Mouse (Mus musculus) mesoderm, embryonic 11.5 days (tissue): ENCODE measurements at regions not wholly inside any gene's neighbourhood (a gene's known extent, or its start where the extent isn't known, plus 50 kb on each side); places are given as distances from the start of the nearest gene placed in this dataset.

Experiments
- DNase-seq: peaks from one replicate; pipeline ENCODE4 v3.0.0-alpha.2; 2012; ENCODE audit warnings: low read depth, low spot score

DNA sequence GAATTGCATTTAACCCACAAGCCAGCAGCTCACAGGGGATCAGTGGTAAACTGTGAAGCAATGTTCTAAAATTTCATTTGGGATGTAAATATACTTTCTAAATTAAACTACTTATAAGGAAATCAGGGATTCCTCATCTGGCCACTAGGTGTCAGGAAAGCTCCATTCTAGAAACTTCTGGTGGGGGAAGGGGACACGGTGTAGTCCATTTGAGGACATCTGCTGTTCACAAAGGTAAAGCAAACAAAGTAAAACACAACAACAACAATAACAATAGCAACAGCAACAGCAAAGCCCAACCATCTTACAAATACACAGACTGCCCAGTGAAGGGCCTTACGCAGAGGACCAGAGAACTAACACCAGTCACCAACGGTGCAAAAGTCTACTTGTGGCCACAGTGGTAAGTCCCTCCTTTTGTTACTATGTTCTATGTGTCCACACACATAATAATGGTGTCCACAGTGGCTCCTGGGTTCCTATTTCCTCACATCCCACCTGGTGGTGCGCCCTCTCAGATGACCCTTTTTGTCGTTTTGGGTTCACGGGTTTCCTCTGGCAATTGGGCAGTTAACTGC, 105.9 kb upstream of the Fam241a start:
- peak; percentile 54 for DNase-seq

DNA sequence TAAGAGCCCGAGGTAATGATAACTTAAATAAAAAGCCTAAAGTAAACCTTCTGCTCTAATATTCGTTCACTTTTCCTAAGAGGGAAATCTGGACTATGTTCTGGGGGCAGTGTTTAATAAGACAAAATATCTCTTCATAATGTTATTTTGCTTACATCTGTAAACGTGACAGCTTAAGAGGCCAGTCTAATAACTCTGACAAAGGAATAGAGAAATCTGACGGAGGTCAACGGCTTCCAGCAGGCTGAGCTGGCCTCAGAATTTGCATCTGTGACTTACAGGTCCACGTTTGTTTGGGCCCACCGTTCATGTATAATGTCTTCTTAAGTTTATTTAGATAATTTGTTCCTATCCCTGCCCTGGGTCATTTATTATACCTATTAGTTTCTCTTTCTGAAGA, 99.6 kb upstream of the Fam241a start:
- DNase-seq, result no peak

DNA sequence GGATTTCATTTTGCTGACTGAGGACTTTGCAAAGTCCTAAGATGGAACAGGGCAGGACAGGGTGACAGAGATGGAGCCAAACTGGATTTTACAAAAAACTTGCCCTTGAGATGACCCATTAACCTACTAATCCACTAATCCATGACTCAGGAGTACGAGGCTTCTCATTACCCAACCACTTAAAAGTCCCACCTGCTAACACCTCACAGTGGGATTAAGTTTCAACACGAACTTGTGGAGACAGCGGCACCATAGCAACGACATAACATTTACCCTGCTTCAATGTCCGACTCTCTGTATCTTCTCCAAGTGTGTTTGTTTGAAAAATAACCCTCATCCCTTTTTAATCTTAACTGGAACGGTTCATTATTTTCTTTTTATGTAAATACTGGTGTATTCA, 91.5 kb upstream of the Fam241a start:
- DNase-seq, result no peak

DNA sequence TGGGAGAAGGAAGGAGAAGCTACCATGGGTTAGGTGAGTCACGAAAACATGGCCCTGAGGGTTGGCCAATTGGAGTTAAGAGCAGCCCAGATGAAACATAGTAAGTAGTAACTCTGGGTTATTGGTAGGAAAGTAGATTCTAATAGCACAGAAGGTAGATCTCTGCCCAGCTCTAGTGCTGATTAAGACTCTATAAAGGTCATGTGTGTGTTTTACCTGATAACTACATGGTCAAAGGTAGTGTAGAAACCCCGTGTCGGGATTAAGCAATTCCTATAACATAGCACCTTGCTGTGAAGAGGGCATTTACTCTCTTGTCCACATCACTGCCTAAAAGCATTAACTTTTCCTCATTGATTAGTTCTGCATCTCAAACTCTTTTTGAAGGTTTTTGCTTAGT, 89.0 kb upstream of the Fam241a start:
- DNase-seq, result no peak

DNA sequence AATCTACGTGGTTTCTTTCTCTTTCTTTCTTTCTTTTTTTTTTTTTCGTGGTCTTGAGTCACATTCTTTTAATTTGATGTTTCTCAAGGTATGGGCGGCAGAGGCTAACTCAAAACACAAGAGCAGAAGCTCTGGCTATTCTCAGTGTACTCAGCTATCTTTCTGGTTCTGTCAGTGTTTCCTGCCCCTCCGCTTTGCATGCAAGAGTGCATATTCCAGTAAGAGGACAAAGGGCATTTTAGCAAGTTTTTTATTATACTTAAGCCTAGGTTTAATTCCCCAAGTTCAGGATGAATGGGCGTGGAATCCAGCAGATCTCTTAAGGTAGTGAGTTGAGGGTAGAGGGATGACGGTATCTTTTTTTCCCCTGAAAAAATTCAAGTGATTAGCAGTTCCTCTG, 81.1 kb upstream of the Fam241a start:
- no peak for DNase-seq

DNA sequence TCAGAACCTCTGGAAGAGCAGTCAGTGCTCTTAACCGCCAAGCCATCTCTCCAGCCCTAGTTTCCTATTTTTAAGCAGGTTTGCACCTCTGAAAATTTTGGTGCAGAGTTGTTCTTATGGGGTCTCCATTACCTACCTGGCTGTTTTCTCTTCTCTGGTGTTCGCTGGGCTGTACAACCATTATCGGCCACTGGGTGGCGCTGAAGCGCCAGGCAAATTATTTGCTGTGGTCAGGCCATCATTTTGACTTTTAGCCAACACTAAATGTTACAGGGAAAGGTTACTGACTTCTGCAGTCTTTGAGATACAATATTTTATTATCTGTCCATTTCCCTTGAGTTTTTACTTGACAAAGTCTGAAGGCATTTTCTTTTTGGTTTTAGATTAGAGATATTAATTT, 74.8 kb upstream of the Fam241a start:
- peak; percentile 78 for DNase-seq

DNA sequence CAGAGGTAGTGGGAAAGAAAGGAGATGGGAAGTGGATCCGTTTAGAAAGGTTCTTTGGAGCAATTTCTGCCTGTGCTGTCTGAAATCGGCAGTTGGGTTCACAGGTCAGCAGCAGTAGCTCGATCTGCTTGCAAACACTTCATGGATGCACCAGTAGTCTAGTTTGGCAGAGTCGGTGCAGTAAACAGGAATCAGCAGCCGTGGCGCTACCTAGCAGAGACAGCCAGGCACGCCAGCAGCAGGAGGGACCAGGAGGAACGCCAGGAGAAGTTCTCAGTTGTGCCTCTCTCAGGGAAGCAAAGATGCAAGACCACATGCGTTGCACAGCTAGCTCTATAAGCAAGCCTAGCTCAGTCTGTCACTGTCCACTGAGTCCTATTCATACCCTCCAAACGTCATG, 71.0 kb upstream of the Fam241a start:
- no peak for DNase-seq

DNA sequence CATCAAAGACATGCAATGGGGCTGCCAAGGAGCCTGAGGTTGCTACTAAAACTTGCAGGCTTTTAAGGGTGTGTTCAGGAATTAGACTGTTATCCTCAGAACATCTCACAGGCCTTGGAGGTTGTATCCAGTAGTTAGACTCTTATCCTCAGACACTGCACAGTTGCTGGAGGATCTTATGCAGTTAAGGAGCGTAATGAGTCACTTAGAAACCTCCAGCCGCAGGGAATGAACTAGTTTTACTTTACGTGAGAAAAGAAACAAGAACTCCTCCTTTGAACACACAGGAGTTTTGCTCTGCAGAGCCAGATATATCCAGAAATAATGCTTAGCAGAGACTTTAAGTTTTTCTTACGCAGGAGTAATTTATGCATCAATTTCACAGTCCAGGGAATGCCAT, 70.1 kb upstream of the Fam241a start:
- DNase-seq, result no peak

DNA sequence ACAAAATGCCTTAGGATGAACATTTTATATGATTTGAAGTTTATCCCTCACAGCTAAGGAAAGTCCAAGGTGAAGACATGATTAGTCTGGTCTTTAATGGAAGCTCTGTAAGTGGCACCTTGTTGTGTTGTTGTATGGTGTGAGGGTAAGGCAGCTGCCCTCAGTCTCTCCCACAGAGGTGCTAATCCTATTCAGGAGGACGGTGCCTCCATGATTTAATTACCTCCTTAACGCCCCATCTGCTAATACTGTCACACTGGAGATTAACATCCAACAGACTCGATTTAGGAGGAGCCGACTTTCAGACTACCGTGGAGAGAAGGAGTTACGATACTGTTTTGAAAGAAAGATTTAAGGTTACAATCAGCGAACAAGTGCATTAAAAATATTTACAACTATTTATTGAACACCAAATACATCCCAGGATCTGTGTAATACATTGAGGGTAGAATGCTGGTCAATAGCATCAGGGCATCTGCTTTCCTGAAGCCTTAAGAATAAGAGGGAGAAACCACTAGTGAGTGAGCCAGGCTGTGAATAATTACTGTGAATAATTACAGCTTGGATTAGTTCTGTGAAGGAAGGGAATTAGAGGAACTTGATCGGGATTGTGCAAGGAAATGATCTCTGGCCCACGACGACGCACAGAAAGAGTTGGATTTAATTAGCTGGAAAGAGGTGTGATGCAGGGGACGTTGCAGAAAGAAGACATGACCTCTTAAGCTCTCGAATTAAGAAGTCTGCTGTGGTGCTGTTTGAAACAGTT, 63.0 kb upstream of the Fam241a start:
- peak; percentile 6 for DNase-seq

DNA sequence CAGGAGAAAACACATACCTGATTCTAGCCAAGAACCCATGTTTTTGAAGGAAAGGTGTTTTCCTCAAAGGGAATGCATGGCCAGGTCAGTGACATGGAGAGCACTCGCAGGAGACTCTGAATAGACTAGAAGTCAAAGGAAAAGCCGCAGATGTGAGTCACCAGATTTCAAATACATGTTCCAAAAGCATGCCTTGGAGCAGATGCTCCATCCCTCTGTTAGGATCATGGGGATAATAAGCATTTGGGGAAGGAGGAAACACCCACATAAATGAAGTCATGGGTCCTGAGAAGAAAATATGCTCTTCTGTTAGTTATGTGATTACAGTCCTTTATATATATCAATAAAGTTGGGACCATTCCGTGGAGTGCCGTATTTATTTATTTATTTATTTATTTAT, 58.7 kb upstream of the Fam241a start:
- no peak for DNase-seq

DNA sequence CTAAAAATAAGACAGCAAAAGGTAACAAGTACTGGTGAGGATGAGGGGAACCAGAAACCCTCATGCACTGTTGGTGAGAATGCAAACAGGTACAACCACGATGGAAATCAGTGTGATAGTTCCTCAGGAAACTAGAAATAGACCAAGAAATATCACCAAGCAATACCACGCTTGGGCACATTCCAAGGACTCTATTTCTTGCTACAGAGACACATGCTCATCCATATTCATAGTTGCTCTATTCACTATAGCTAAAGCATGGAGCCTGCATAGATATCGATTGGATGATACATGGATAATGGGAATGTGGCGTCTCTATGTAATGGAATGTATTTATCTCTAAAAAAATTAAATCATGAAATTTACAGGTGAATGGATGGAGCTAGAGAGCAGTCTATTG, 57.5 kb upstream of the Fam241a start:
- DNase-seq, result no peak

DNA sequence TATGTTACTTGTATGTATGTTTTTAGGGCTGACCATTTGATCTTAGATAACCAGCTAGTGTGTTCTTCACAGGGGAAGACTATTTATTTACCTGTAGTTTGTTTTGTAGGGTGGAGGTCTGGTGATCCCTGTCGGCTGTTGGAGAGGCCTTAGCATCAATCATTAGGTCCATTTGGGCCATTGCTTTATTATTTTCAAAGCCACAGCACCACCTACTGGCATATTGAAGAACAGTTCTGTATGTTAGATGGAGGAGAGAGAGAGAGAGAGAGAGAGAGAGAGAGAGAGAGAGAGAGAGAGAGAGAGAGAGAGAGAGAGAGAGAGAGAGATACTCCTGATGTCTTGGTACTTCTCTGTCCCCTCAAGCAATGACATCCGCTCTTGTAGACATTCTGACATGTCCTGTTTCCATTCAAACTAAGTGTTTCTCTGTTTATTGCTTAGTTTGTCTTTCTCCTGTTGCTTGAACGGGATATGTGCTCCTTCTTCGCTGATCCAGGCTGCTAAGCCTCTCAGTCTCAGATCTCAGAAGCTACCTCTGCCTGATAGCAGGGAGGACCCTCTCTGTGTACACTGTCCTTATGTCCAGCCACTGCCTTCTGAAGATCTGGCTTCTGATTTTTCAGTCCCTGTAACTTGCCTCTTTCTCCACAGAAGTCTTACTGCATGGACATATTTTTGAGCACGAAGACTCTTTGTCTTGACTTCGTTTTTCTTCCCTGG, 52.9 kb upstream of the Fam241a start:
- peak; percentile 85 for DNase-seq

DNA sequence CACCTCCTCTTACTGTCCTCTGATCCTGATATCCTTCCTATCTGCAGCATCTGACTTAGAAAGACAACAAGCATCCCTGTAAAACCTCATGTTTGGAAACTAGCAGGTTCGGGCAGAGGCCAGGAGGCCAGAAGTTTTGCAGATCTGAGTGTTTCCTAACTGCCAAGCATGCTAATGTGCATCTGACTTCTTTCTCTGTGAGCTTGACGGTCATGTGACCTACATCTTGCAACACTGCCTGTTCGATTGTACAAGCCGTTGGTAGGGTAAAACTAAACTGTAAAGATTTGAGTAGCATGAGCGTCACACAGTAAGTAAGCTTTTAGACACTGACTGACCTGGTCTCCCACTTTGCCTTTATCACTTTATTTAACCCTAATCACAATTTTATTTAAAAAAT, 52.2 kb upstream of the Fam241a start:
- DNase-seq, result no peak
